Mouse (Mus musculus): ENCODE measurements around the gene Serpinb6b. TPM values are rescaled to one million over a fixed set of nuclear protein-coding genes. Genes with fewer than 3 reads are reported as not detected.

The Serpinb6b gene
- total and polyA plus RNA-seq, 3 experiments: 11.9 to 41.2 (median 38.9) TPM

- H3K9ac ChIP-seq (ENCODE audit: insufficient read depth, low read depth): no peak overlapping the region
- H3K9me3 ChIP-seq (replicated peaks; ENCODE audit: low read length): no peaks in the 10 kb centered on the region
- DNase-seq (ENCODE audit: extremely low read depth): no peak
- no peaks in the 10 kb centered on the region for H3K79me2 ChIP-seq (replicated peaks; ENCODE audit: control insufficient read depth, extremely low read depth, insufficient read depth, poor library complexity, severe bottlenecking)
- no peaks in the 10 kb centered on the region for H3K36me3 ChIP-seq (replicated peaks in 1 of 2; ENCODE audit: control insufficient read depth in 1 of 2, insufficient read depth in 1 of 2, low read length in 1 of 2)
- in situ Hi-C loops (cut with MboI; ENCODE audit: low pct_ligation_motif_present, low pct_unique_long_range_greater_than_20kb, low sequenced_read_pairs): no loop called here
- H3K4me1 ChIP-seq (ENCODE audit: control insufficient read depth in 1 of 2, insufficient read depth in 2 of 2): peaks cover 0 to 7% of the 10 kb centered on the region in 2 experiments; a peak in 1 of 4 replicates
- no peaks in the 10 kb centered on the region for H3K27me3 ChIP-seq (replicated peaks)
- no peak overlapping the region for H3K4me3 ChIP-seq (replicated peaks in 1 of 3; ENCODE audit: low read depth in 2 of 3, low read length in 2 of 3, poor library complexity in 1 of 3)
- TF ChIP-seq HCFC1 (IDR thresholded peaks at IDR 0.05; ENCODE audit: low read depth, low read length): no peak
- TF ChIP-seq BHLHE40 (IDR thresholded peaks at IDR 0.05; ENCODE audit: low read depth, low read length): no peak
- TF ChIP-seq ETS1 (conservative IDR thresholded peaks at IDR 0.05; ENCODE audit: low read depth, low read length): no peak
- no peak for TF ChIP-seq POLR2A (IDR thresholded peaks at IDR 0.05; ENCODE audit: low read depth, low read length)
- no peak for TF ChIP-seq GABPA (IDR thresholded peaks at IDR 0.05; ENCODE audit: insufficient replicate concordance, low read depth, low read length)
- TF ChIP-seq CHD2 (IDR thresholded peaks at IDR 0.05; ENCODE audit: low read length): no peak
- H3K4me2 ChIP-seq (ENCODE audit: insufficient read depth, low read depth, poor library complexity, severe bottlenecking): no peak overlapping the region
- H3K27ac ChIP-seq (ENCODE audit: insufficient read depth, low read depth): no peak overlapping the region
- dilution Hi-C loops (cut with MboI; ENCODE audit: extremely low pct_ligation_motif_present, extremely low pct_unique_long_range_greater_than_20kb, low sequenced_read_pairs): no loop called here
Measured at GRCm38 (mm10) chr13:33026427-33027057, 61.5 kb downstream of the Serpinb6b start.

- Histone ChIP-seq H3K9ac (ENCODE audit: insufficient read depth, low read depth) (no peak within 1 kb of the TSS), H3K27ac (ENCODE audit: insufficient read depth, low read depth) (no peak within 1 kb of the TSS), H3K4me2 (ENCODE audit: insufficient read depth, low read depth, poor library complexity, severe bottlenecking) (no peak within 1 kb of the TSS), H3K36me3 (replicated peaks in 1 of 2; ENCODE audit: control insufficient read depth in 1 of 2, insufficient read depth in 1 of 2, low read length in 1 of 2) (no peaks in the 10 kb centered on the region), H3K79me2 (replicated peaks; ENCODE audit: control insufficient read depth, extremely low read depth, insufficient read depth, poor library complexity, severe bottlenecking) (no peaks in the 10 kb centered on the region), H3K27me3 (replicated peaks) (no peaks in the 10 kb centered on the region), H3K9me3 (replicated peaks; ENCODE audit: low read length) (no peaks in the 10 kb centered on the region), H3K4me1 (ENCODE audit: control insufficient read depth in 1 of 2, insufficient read depth in 2 of 2) (peaks cover 0 to 7% of the 10 kb centered on the region in 2 experiments; a peak in 1 of 4 replicates), H3K4me3 (replicated peaks in 1 of 3; ENCODE audit: low read depth in 2 of 3, low read length in 2 of 3, poor library complexity in 1 of 3) (no peak within 1 kb of the TSS)
- no peak for DNase-seq (ENCODE audit: extremely low read depth)
- dilution Hi-C loops (cut with MboI; ENCODE audit: extremely low pct_ligation_motif_present, extremely low pct_unique_long_range_greater_than_20kb, low sequenced_read_pairs): no loop called here
- no peak for TF ChIP-seq RCOR1 (conservative IDR thresholded peaks at IDR 0.05; ENCODE audit: low read depth, low read length)
- TF ChIP-seq RAD21 (IDR thresholded peaks at IDR 0.05; ENCODE audit: low read depth, low read length): no peak
- no peak for TF ChIP-seq USF2 (conservative IDR thresholded peaks at IDR 0.05; ENCODE audit: low read depth, low read length)
- no peak for TF ChIP-seq UBTF (IDR thresholded peaks at IDR 0.05; ENCODE audit: low read depth, low read length)
- no peak for TF ChIP-seq TBP (conservative IDR thresholded peaks at IDR 0.05; ENCODE audit: low read depth, low read length)
- TF ChIP-seq KAT2A (IDR thresholded peaks at IDR 0.05; ENCODE audit: insufficient replicate concordance, low read length): no peak
- in situ Hi-C loops (cut with MboI; ENCODE audit: low pct_ligation_motif_present, low pct_unique_long_range_greater_than_20kb, low sequenced_read_pairs): no loop called here
Measured at GRCm38 (mm10) chr13:33027244-33027643, 62.2 kb downstream of the Serpinb6b start, which contains the start of gene Serpinb9b. Gene Serpinb9b, plus strand, starts transcription at chr13:33027416.

- no peak overlapping the region for H3K4me2 ChIP-seq (ENCODE audit: insufficient read depth, low read depth, poor library complexity, severe bottlenecking)
- H3K79me2 ChIP-seq (replicated peaks; ENCODE audit: control insufficient read depth, extremely low read depth, insufficient read depth, poor library complexity, severe bottlenecking): no peaks in the 10 kb centered on the region
- no peaks in the 10 kb centered on the region for H3K4me1 ChIP-seq (ENCODE audit: control insufficient read depth in 1 of 2, insufficient read depth in 2 of 2)
- in situ Hi-C loops (cut with MboI; ENCODE audit: low pct_ligation_motif_present, low pct_unique_long_range_greater_than_20kb, low sequenced_read_pairs): no loop called here
- no peak overlapping the region for H3K27ac ChIP-seq (ENCODE audit: insufficient read depth, low read depth)
- no peak overlapping the region for H3K9ac ChIP-seq (ENCODE audit: insufficient read depth, low read depth)
- H3K27me3 ChIP-seq (replicated peaks): no peaks in the 10 kb centered on the region
- H3K9me3 ChIP-seq (replicated peaks; ENCODE audit: low read length): no peaks in the 10 kb centered on the region
- no peak for DNase-seq (ENCODE audit: extremely low read depth)
- H3K36me3 ChIP-seq (replicated peaks in 1 of 2; ENCODE audit: control insufficient read depth in 1 of 2, insufficient read depth in 1 of 2, low read length in 1 of 2): no peaks in the 10 kb centered on the region
- dilution Hi-C loops (cut with MboI; ENCODE audit: extremely low pct_ligation_motif_present, extremely low pct_unique_long_range_greater_than_20kb, low sequenced_read_pairs): no loop called here
- H3K4me3 ChIP-seq (replicated peaks in 1 of 3; ENCODE audit: low read depth in 2 of 3, low read length in 2 of 3, poor library complexity in 1 of 3): no peak overlapping the region
- no peak for TF ChIP-seq SMC3 (IDR thresholded peaks at IDR 0.05; ENCODE audit: low read depth, low read length)
Measured at GRCm38 (mm10) chr13:33028146-33028545, 63.1 kb downstream of the Serpinb6b start.

Measured in CH12.LX (cell line).